Mouse (Mus musculus): Measurements from ENCODE around the gene Zfp626.
"Not testable (repeated sequence)": the region's sequence is repeated elsewhere in the genome, so short reads cannot be mapped to it uniquely, and the experiment has no call there.

The Zfp626 gene

DNA sequence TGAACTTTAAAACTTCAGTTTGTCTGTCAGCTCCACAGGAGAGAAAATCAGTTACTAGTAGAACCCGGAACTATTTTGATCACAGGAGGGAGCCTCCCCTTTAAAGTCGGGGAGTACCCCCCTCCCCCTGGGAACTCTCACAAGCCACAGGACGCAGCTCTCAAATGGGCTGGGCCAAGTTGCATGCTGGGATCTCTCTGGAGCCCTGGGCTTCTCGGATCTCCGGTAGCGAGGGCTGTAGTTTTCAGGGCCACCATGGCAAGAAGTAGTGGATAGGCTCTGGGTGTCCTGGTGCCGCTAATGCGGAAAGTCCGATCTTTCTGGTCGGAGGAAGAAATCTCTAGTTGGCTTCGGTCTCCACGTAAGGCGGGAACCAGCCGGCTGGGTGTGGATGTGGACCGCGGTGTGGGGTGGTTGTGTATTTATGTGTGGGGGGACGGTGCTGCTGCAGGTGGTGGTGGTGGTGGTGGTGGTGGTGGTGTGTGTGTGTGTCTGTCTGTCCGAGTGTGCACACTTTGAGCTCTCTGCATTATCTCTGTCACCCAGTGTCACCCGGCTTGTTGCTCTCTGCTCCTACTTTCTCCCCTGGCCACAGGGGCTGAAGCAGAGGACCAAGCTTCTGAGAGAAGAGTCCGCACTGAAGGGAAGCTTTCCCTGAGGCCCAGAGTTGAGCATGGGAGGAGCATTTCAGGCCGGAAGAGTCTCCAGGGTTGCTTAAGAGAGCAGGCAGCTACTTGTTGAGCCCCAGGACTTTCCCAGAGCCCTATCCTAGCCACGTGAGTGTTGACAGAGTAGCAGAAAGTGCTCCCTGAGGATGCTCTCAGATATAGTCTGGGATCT is 53.6 kb downstream of the Zfp626 start:
- in situ Hi-C loops (cut with MboI, MseI) = no loop called here

DNA sequence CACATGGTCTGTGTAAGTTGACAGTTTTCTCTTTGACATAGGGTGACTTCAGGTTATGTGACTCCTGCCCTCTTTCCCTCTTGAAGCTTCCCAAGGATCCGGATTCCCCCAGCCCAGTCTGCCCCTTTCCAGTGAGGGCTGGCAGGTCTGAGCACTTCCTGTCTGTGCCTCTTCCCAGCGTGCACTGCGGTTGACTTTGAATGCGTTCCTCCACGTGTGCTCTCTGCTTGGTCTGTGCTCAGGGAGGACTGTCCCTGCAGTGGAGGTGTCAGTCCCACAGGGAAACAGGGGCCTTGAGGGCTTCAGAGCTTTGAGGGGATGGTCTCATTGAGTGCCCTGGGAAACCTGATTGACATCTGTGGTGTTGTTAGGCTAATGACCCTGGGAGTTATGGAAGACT is 55.6 kb downstream of the Zfp626 start:
- in situ Hi-C loops (cut with MboI, MseI) = not testable (repeated sequence)

All from T-helper 2 cell (primary cell).